Mouse (Mus musculus): ENCODE results near the gene Snx13. TPM values are rescaled to one million over a fixed set of nuclear protein-coding genes. Genes with fewer than 3 reads are reported as not detected.

The Snx13 gene
- polyA plus RNA-seq, 1 experiment from 2014 or later = 32.2 TPM

GRCm38 (mm10) chr12:35016056-35016455 lies 30.9 kb upstream of the Snx13 start:
- Histone ChIP-seq H3K27me3 (ENCODE audit: control insufficient read depth, insufficient read depth, low read length) (no peaks in the 10 kb centered on the region), H3K9ac (replicated peaks; ENCODE audit: low read depth, low read length) (no peak overlapping the region), H3K4me1 (ENCODE audit: control insufficient read depth, insufficient read depth, low read length) (no peaks in the 10 kb centered on the region), H3K27ac (ENCODE audit: low read depth, low read length) (no peak overlapping the region), H3K4me3 (ENCODE audit: low read depth, low read length) (no peak overlapping the region), H3K4me2 (ENCODE audit: low read depth, low read length) (no peak overlapping the region), H3K36me3 (ENCODE audit: control insufficient read depth, insufficient read depth, low read length) (no peaks in the 10 kb centered on the region), H3K9me3 (ENCODE audit: control insufficient read depth, low read length) (no peaks in the 10 kb centered on the region)
- peak; percentile 44; the same call in 1 of the 2 replicates for ATAC-seq (ENCODE audit: low read depth)
- WGBS = 53% methylated on average over 3 of the region's 3 CpGs

GRCm38 (mm10) chr12:35016481-35017250 lies 30.3 kb upstream of the Snx13 start:
- Histone ChIP-seq H3K4me2 (ENCODE audit: low read depth, low read length) (no peak overlapping the region), H3K27ac (ENCODE audit: low read depth, low read length) (no peak overlapping the region), H3K36me3 (ENCODE audit: control insufficient read depth, insufficient read depth, low read length) (no peaks in the 10 kb centered on the region), H3K9me3 (ENCODE audit: control insufficient read depth, low read length) (no peaks in the 10 kb centered on the region), H3K4me1 (ENCODE audit: control insufficient read depth, insufficient read depth, low read length) (no peaks in the 10 kb centered on the region), H3K9ac (replicated peaks; ENCODE audit: low read depth, low read length) (no peak overlapping the region), H3K27me3 (ENCODE audit: control insufficient read depth, insufficient read depth, low read length) (no peaks in the 10 kb centered on the region), H3K4me3 (ENCODE audit: low read depth, low read length) (no peak overlapping the region)
- ATAC-seq (ENCODE audit: low read depth) = 0 out of 2 replicates have a peak, but pooled peaks have one; percentile 17
- 68% methylated on average over 9 of the region's 9 CpGs for WGBS

- WGBS = 83% methylated on average over 9 of the region's 9 CpGs
- no peak overlapping the region for H3K4me3 ChIP-seq (ENCODE audit: low read depth, low read length)
- H3K9me3 ChIP-seq (ENCODE audit: control insufficient read depth, low read length) = no peaks in the 10 kb centered on the region
- H3K36me3 ChIP-seq (ENCODE audit: control insufficient read depth, insufficient read depth, low read length) = no peaks in the 10 kb centered on the region
- H3K9ac ChIP-seq (replicated peaks; ENCODE audit: low read depth, low read length) = no peak overlapping the region
- ATAC-seq (ENCODE audit: low read depth) = no peak
- no peaks in the 10 kb centered on the region for H3K4me1 ChIP-seq (ENCODE audit: control insufficient read depth, insufficient read depth, low read length)
- H3K27ac ChIP-seq (ENCODE audit: low read depth, low read length) = no peak overlapping the region
- H3K4me2 ChIP-seq (ENCODE audit: low read depth, low read length) = no peak overlapping the region
- no peaks in the 10 kb centered on the region for H3K27me3 ChIP-seq (ENCODE audit: control insufficient read depth, insufficient read depth, low read length)
Measured at GRCm38 (mm10) chr12:35018679-35019237, 28.2 kb upstream of the Snx13 start.

- no peaks in the 10 kb centered on the region for H3K4me1 ChIP-seq (ENCODE audit: control insufficient read depth, insufficient read depth, low read length)
- H3K4me2 ChIP-seq (ENCODE audit: low read depth, low read length) = no peak overlapping the region
- no peaks in the 10 kb centered on the region for H3K36me3 ChIP-seq (ENCODE audit: control insufficient read depth, insufficient read depth, low read length)
- WGBS = 87% methylated on average over 9 of the region's 9 CpGs
- no peak overlapping the region for H3K4me3 ChIP-seq (ENCODE audit: low read depth, low read length)
- H3K27ac ChIP-seq (ENCODE audit: low read depth, low read length) = no peak overlapping the region
- no peak overlapping the region for H3K9ac ChIP-seq (replicated peaks; ENCODE audit: low read depth, low read length)
- H3K9me3 ChIP-seq (ENCODE audit: control insufficient read depth, low read length) = no peaks in the 10 kb centered on the region
- no peaks in the 10 kb centered on the region for H3K27me3 ChIP-seq (ENCODE audit: control insufficient read depth, insufficient read depth, low read length)
- ATAC-seq (ENCODE audit: low read depth) = no peak
Measured at GRCm38 (mm10) chr12:35021285-35021684, 25.7 kb upstream of the Snx13 start.

GRCm38 (mm10) chr12:35022066-35022465 lies 24.9 kb upstream of the Snx13 start:
- no peak for ATAC-seq (ENCODE audit: low read depth)
- WGBS = 65% methylated on average over 10 of the region's 10 CpGs

GRCm38 (mm10) chr12:35025916-35026432 lies 21.0 kb upstream of the Snx13 start:
- Histone ChIP-seq H3K4me3 (ENCODE audit: low read depth, low read length) (no peak overlapping the region), H3K27ac (ENCODE audit: low read depth, low read length) (no peak overlapping the region), H3K4me2 (ENCODE audit: low read depth, low read length) (no peak overlapping the region), H3K9ac (replicated peaks; ENCODE audit: low read depth, low read length) (no peak overlapping the region), H3K4me1 (ENCODE audit: control insufficient read depth, insufficient read depth, low read length) (no peaks in the 10 kb centered on the region), H3K27me3 (ENCODE audit: control insufficient read depth, insufficient read depth, low read length) (no peaks in the 10 kb centered on the region), H3K9me3 (ENCODE audit: control insufficient read depth, low read length) (no peaks in the 10 kb centered on the region), H3K36me3 (ENCODE audit: control insufficient read depth, insufficient read depth, low read length) (no peaks in the 10 kb centered on the region)
- ATAC-seq (ENCODE audit: low read depth) = no peak
- WGBS = 61% methylated on average over 4 of the region's 4 CpGs

More at GRCm38 (mm10) chr12:35022066-35022465, 24.9 kb upstream of the Snx13 start:
- Histone ChIP-seq H3K4me3 (ENCODE audit: low read depth, low read length) (no peak overlapping the region), H3K36me3 (ENCODE audit: control insufficient read depth, insufficient read depth, low read length) (no peaks in the 10 kb centered on the region), H3K9me3 (ENCODE audit: control insufficient read depth, low read length) (no peaks in the 10 kb centered on the region), H3K27ac (ENCODE audit: low read depth, low read length) (no peak overlapping the region), H3K9ac (replicated peaks; ENCODE audit: low read depth, low read length) (no peak overlapping the region), H3K4me1 (ENCODE audit: control insufficient read depth, insufficient read depth, low read length) (no peaks in the 10 kb centered on the region), H3K27me3 (ENCODE audit: control insufficient read depth, insufficient read depth, low read length) (no peaks in the 10 kb centered on the region), H3K4me2 (ENCODE audit: low read depth, low read length) (no peak overlapping the region)

- Histone ChIP-seq H3K27me3 (ENCODE audit: control insufficient read depth, insufficient read depth, low read length) (no peaks in the 10 kb centered on the region), H3K27ac (ENCODE audit: low read depth, low read length) (no peak overlapping the region), H3K9ac (replicated peaks; ENCODE audit: low read depth, low read length) (no peak overlapping the region), H3K9me3 (ENCODE audit: control insufficient read depth, low read length) (no peaks in the 10 kb centered on the region), H3K4me3 (ENCODE audit: low read depth, low read length) (no peak overlapping the region), H3K4me2 (ENCODE audit: low read depth, low read length) (no peak overlapping the region), H3K36me3 (ENCODE audit: control insufficient read depth, insufficient read depth, low read length) (no peaks in the 10 kb centered on the region), H3K4me1 (ENCODE audit: control insufficient read depth, insufficient read depth, low read length) (no peaks in the 10 kb centered on the region)
- ATAC-seq (ENCODE audit: low read depth) = no peak
- 72% methylated on average over 1 of the region's 1 CpGs for WGBS
Measured at GRCm38 (mm10) chr12:35027533-35027932, 19.5 kb upstream of the Snx13 start.

- Histone ChIP-seq H3K9me3 (ENCODE audit: control insufficient read depth, low read length) (no peaks in the 10 kb centered on the region), H3K4me3 (ENCODE audit: low read depth, low read length) (no peak overlapping the region), H3K4me1 (ENCODE audit: control insufficient read depth, insufficient read depth, low read length) (no peaks in the 10 kb centered on the region), H3K27me3 (ENCODE audit: control insufficient read depth, insufficient read depth, low read length) (no peaks in the 10 kb centered on the region), H3K27ac (ENCODE audit: low read depth, low read length) (no peak overlapping the region), H3K9ac (replicated peaks; ENCODE audit: low read depth, low read length) (no peak overlapping the region), H3K4me2 (ENCODE audit: low read depth, low read length) (0 out of 2 replicates have a peak overlapping the region, but pooled peaks have one; percentile 9), H3K36me3 (ENCODE audit: control insufficient read depth, insufficient read depth, low read length) (no peaks in the 10 kb centered on the region)
- no peak for ATAC-seq (ENCODE audit: low read depth)
- WGBS = 33% methylated on average over 14 of the region's 14 CpGs
Measured at GRCm38 (mm10) chr12:35038668-35039570, 8.1 kb upstream of the Snx13 start.

All from neural tube, embryonic 14.5 days (tissue).